ENCODE assay signal across 8 mouse cellular contexts in genomic region chr17:66233451-66233951, GRCm38 (mm10).
A peak's percentile ranks its signal among the peaks of the same experiment; 100 is the strongest.
DNase-seq lines count a peak whose midpoint lies in the region; ATAC-seq and TF ChIP-seq lines count a peak whose summit lies in the region.

No protein-coding gene starts in this region.

- no peak for TF ChIP-seq EP300 in ES-Bruce4 (IDR thresholded peaks at IDR 0.05; ENCODE audit: insufficient read depth, low read depth, low read length)

- H3K4me3 ChIP-seq in hindbrain, embryonic 16.5 days (ENCODE audit: low read length), result no peak overlapping the region
- H3K4me3 ChIP-seq in hindbrain, embryonic 14.5 days (replicated peaks; ENCODE audit: low read length), result no peak overlapping the region
- peak overlapping the region; percentile 37 for H3K4me3 ChIP-seq in ES-Bruce4 (ENCODE audit: low read depth, low read length)
- H3K4me3 ChIP-seq in stomach, embryonic 16.5 days (replicated peaks; ENCODE audit: low read length), result no peak overlapping the region

- ATAC-seq in hindbrain, embryonic 16.5 days, result peak; percentile 61; the same call in 1 of the 2 replicates
- no peak for ATAC-seq in hindbrain, embryonic 14.5 days (ENCODE audit: low FRiP score)
- no peak for ATAC-seq in stomach, embryonic 16.5 days (ENCODE audit: insufficient read depth, low FRiP score)

- no peak overlapping the region; the same call in 1 of the 2 replicates for H3K27ac ChIP-seq in hindbrain, embryonic 16.5 days (ENCODE audit: low read depth, low read length)
- no peak overlapping the region for H3K27ac ChIP-seq in hindbrain, embryonic 14.5 days
- H3K27ac ChIP-seq in ES-Bruce4 (ENCODE audit: insufficient read depth, low read length), result no peak overlapping the region
- H3K27ac ChIP-seq in stomach, embryonic 16.5 days (ENCODE audit: low read length), result no peak overlapping the region

- no peaks in the 10 kb centered on the region for H3K36me3 ChIP-seq in hindbrain, embryonic 16.5 days (ENCODE audit: control insufficient read depth, insufficient read depth, low read length)
- H3K36me3 ChIP-seq in hindbrain, embryonic 14.5 days (replicated peaks; ENCODE audit: control insufficient read depth, insufficient read depth), result no peaks in the 10 kb centered on the region
- H3K36me3 ChIP-seq in ES-Bruce4 (ENCODE audit: control insufficient read depth, insufficient read depth, low read length, poor library complexity, severe bottlenecking), result no peaks in the 10 kb centered on the region
- no peaks in the 10 kb centered on the region for H3K36me3 ChIP-seq in stomach, embryonic 16.5 days (ENCODE audit: control insufficient read depth, insufficient read depth, low read length)

- WGBS in hindbrain, embryonic 16.5 days, result 36% methylated on average over 12 of the region's 12 CpGs
- WGBS in hindbrain, embryonic 14.5 days, result 45% methylated on average over 12 of the region's 12 CpGs
- 46% methylated on average over 12 of the region's 12 CpGs for WGBS in stomach, embryonic 16.5 days

- H3K27me3 ChIP-seq in hindbrain, embryonic 16.5 days (replicated peaks; ENCODE audit: control insufficient read depth, insufficient read depth, low read length), result no peaks in the 10 kb centered on the region
- no peaks in the 10 kb centered on the region for H3K27me3 ChIP-seq in hindbrain, embryonic 14.5 days (ENCODE audit: control insufficient read depth, insufficient read depth, low read length)
- H3K27me3 ChIP-seq in ES-Bruce4 (ENCODE audit: control insufficient read depth, insufficient read depth, low read length, poor library complexity, severe bottlenecking), result no peaks in the 10 kb centered on the region
- H3K27me3 ChIP-seq in stomach, embryonic 16.5 days (ENCODE audit: control insufficient read depth, insufficient read depth, low read length), result no peaks in the 10 kb centered on the region

- no peak for DNase-seq in hindbrain, embryonic 14.5 days (ENCODE audit: low spot score)
- peak; percentile 80 for DNase-seq in cerebellum, adult 8-10 months
- peak; percentile 16 for DNase-seq in kidney, adult 18-20 months
- no peak for DNase-seq in adrenal gland, postnatal 14 days
- DNase-seq in urinary bladder, adult 2 months (ENCODE audit: low spot score), result no peak

- H3K4me2 ChIP-seq in hindbrain, embryonic 16.5 days (ENCODE audit: low read length), result peak overlapping the region; percentile 40
- no peak overlapping the region for H3K4me2 ChIP-seq in hindbrain, embryonic 14.5 days (replicated peaks)
- peak overlapping the region; percentile 34 for H3K4me2 ChIP-seq in stomach, embryonic 16.5 days (ENCODE audit: low read depth, low read length)

- no peak for TF ChIP-seq POLR2A in ES-Bruce4 (IDR thresholded peaks at IDR 0.05; ENCODE audit: insufficient read depth, low read length)

- no peaks in the 10 kb centered on the region for H3K9me3 ChIP-seq in hindbrain, embryonic 16.5 days (ENCODE audit: control insufficient read depth, low read length)
- H3K9me3 ChIP-seq in hindbrain, embryonic 14.5 days (ENCODE audit: control insufficient read depth, low read length), result no peaks in the 10 kb centered on the region
- no peaks in the 10 kb centered on the region for H3K9me3 ChIP-seq in ES-Bruce4 (replicated peaks; ENCODE audit: control insufficient read depth, insufficient read depth, low read length, poor library complexity, severe bottlenecking)
- no peaks in the 10 kb centered on the region for H3K9me3 ChIP-seq in stomach, embryonic 16.5 days (replicated peaks; ENCODE audit: control insufficient read depth, low read length)

- H3K9ac ChIP-seq in hindbrain, embryonic 16.5 days (ENCODE audit: low read depth, low read length), result no peak overlapping the region
- no peak overlapping the region for H3K9ac ChIP-seq in hindbrain, embryonic 14.5 days
- peak overlapping the region; percentile 34 for H3K9ac ChIP-seq in ES-Bruce4 (ENCODE audit: low read depth, poor library complexity, severe bottlenecking)
- peak overlapping the region; percentile 21; the same call in 1 of the 2 replicates for H3K9ac ChIP-seq in stomach, embryonic 16.5 days (ENCODE audit: low read length)

- TF ChIP-seq CTCF in ES-Bruce4 (IDR thresholded peaks at IDR 0.05; ENCODE audit: low read depth, low read length), result peak; percentile 12

- peaks cover 5% of the 10 kb centered on the region for H3K4me1 ChIP-seq in hindbrain, embryonic 16.5 days (ENCODE audit: control insufficient read depth, insufficient read depth, low read depth, low read length)
- peaks cover 3% of the 10 kb centered on the region; the same call in 1 of the 2 replicates for H3K4me1 ChIP-seq in hindbrain, embryonic 14.5 days (replicated peaks; ENCODE audit: control insufficient read depth, insufficient read depth, low read length)
- no peaks in the 10 kb centered on the region for H3K4me1 ChIP-seq in ES-Bruce4 (ENCODE audit: control insufficient read depth, insufficient read depth, low read length)
- peaks cover 4% of the 10 kb centered on the region; the same call in 1 of the 2 replicates for H3K4me1 ChIP-seq in stomach, embryonic 16.5 days (ENCODE audit: control insufficient read depth, insufficient read depth, low read length)

Comparison
In these comparisons a context has a peak if more than half of its experiments do, and no peak if none do; other contexts are left out.
1. H3K9ac ChIP-seq: peak in ES-Bruce4 (single experiment) and stomach, embryonic 16.5 days (single experiment); none in hindbrain, embryonic 16.5 days (single experiment) and hindbrain, embryonic 14.5 days (single experiment).
2. DNase-seq: peak in cerebellum, adult 8-10 months (single experiment) and kidney, adult 18-20 months (single experiment); none in hindbrain, embryonic 14.5 days (single experiment), adrenal gland, postnatal 14 days (single experiment) and urinary bladder, adult 2 months (single experiment).